Mouse (Mus musculus) gastrocnemius, postnatal 10 days (tissue): ENCODE measurements at regions not wholly inside any gene's neighbourhood (a gene's known extent, or its start where the extent isn't known, plus 50 kb on each side); places are given as distances from the start of the nearest gene placed in this dataset.

Experiments
- DNase-seq: peaks from one replicate; pipeline ENCODE4 v3.0.0; 2021; ENCODE audit warnings: mixed read lengths

DNA sequence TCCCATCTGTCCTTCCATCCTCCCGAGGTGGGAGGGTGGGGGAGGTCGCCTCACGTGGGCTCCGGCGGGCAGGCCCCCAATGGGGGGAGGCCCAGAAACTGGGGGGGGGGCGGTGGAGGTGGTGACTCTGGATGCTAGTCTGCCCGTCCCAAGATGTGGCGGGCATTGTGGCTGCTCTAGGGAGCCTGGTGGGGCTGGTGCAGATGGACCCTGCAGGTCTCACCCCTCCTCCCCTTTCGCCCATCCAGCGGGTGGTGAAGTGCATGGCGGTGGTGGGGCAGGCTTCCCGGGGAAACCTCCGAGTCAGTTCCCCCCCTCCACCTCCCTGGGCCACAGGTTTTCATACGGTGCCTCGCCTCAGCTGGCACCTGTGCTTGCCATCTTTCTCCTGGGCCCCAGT is 88.6 kb downstream of the Inhba start:
- no peak for DNase-seq

DNA sequence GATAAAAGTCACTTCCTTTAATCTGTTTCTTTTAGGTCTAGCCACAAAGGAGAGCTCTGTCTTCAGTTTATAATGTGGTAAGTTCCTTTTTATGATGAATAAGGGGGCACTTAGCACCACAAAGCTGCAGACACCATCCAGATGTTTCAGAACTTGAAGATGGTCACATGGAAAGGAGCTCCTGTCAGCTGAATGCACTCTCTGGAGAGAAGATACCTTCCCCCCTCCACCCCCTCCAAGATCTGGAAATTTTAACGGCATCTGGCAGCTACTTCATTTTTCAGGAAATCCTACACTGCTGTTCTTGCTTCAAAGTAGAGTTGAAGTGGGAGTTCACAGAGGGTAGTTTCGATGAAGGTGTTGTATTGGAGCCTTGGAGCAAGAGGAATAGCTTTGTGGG is 103.2 kb downstream of the Inhba start:
- DNase-seq = no peak

DNA sequence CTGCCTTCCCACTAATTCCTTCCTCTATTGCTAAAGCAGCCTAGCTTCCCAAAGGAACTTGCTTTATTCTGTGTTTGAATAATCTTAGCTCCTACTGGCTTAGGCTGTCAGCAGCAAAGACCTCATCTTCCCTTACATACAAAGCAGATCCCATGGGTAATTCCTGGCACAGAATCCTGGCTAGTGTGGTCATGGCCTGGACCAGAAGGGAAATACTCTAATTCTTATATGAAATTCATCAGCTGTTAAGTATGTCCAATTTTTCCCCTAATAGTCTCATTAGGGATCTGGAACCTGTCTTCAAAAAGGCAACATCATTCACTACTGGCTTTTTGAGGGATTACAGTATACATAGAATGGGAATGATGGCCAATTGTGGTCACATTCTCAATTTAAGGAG is 135.0 kb downstream of the Inhba start:
- DNase-seq = peak; percentile 4

DNA sequence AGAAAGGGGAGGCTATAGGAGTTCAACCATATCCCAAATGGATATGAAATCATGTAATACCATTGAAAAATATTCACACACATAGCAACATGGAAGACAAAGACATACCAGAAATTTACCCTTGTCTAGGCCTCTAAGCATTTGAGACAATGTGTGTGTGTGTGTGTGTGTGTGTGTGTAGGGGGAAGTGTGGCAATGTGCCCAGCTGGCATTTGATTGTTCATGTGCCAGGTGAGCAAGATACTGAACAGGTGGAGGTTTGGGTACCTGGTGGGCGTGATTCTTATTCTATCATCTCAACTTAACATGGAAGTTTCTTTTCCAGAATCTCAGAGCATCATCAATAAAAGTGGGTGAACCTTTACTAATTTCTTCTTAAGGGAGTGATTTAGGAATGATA is 143.3 kb downstream of the Inhba start:
- no peak for DNase-seq

DNA sequence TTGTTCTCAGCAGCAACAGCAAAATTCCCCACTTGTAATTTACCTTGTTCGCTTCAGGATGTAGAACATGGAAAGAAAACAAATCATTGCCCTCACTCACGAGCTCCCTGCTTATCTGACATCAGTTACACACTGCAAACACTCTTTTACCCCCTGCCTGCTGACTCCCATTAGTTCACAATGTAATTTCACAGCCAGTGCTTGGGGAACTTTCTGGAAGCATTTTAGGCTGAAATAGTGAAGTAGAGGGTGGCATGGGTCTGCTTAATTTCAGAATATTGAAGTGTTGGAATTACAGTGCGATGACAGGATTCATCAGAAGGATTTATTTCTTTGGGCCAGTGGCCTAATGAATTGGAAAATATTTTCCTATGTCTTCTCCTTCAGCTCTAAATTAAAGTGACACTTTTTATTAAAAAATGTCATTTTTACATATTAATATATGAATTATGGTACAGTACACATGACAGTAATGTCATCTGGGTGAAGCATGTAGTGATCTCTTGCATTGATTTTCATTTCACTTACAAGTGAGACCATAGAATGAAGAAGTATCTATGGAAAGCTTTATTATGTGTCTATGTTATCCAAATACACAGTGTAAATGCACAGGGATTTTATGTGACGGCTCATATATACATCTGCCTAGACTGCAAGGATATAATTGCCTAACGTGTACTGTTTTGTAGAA is 153.7 kb downstream of the Inhba start:
- DNase-seq = no peak

DNA sequence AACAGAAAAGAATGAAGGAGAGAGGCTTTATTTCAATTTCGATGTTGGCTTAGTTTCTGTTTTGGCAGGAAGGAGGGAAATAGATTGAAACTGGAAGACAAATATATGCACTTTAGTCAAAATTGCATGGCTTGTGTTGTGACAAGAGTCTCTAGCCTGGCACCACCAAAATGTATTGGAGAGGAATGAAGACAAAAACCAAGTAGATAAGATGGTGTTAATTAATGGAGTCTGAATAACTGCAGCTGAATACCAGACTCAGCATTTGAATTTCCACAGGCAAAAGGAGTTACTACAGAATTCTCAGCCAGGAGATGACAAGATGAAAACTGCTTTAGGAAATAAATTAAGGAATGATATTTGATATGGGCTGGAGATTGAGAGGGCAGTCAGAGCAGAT is 185.0 kb downstream of the Inhba start:
- DNase-seq = no peak

DNA sequence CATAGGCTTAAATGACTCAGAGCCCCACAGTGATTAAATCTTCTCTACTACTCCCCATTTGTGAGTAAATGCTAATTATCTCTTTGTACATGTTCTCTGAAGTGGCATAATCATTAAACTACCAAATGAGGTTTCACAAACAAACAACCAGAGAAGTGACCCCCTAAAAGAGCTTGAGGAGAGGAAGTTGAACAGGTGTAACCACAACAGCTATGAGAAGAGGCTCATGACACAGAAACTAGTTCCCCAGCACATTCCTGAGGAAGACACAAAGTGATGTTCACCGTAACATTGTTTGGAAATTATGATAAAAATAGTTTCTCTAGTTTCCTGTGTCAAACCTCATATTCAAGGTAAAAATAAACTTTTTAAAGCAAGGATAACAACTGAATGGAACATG is 188.4 kb downstream of the Inhba start:
- no peak for DNase-seq

DNA sequence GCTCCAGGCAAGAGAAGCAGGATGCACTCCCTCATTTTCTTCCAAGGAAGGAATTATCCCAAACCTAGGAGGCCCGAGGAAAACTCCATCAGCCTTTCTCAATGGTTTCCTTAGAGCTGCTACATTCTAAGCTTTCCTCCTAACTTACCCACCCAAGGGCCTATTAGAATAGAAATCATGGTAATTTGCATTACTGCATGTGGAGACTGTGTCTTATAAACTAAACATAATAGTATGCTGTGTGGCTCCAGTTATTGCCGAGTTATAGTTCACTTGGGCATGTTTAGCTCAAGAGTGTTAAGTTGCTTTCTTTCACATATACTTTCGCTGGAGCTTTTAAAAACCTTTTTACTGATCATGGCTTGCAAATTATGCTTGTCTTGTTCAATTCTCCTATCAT is 191.5 kb downstream of the Inhba start:
- DNase-seq = no peak

DNA sequence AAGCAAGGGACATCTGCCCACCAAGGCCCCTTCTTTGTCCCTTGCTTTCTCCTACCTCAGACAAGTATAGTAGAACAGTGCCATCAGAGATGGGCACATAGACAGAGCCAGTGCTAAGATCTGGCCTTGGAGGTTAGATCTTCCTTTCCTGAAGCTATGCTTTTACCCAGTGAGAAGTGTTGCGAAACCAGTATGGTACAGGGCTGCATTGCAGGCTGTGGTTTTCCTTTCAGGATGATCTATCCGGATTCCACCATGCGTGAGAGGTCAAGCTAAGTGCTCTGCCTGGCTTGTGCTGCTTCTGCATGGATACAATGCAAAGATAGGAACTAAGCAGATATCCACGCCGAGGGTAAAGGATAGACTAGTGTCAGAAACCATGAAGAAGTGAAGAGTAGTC is 192.4 kb downstream of the Inhba start:
- DNase-seq = no peak

DNA sequence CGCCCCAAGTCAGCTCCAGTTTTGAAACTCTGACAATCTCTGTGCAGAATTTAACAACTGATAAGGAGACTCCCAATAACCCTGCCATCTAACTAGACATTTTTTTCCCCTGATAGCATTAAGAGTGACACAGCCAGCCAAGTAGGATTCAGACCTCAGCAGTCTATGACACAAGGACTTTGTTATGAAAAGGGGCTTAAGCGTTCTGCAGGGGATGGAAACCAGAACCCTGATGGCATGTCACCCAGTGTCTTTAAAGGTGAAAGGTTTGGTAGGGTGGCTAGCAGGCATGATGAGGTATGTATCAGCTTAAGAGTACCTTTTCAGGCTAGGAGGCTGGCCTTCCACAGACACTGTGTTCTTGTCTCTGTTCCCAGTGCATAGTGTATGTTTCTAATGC is 199.8 kb downstream of the Inhba start:
- no peak for DNase-seq

DNA sequence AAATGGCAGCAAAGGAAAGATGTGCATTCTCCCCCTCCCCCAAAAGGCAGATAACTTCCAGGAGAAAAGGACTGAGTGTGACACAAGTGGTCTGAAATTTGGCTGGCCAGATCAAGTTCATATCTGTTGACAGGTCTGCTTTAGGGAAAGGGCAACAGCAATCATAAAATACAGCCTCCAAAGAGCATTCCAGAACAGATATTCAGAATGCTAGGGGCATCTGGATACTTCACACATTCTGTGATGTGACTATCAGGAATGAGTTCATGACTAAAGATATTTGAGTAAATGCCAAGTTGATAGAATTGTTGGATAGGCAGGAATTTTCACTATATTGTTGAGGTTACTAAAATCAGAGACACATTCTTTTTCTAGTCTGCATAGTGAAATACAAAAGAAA is 208.2 kb downstream of the Inhba start:
- no peak for DNase-seq

DNA sequence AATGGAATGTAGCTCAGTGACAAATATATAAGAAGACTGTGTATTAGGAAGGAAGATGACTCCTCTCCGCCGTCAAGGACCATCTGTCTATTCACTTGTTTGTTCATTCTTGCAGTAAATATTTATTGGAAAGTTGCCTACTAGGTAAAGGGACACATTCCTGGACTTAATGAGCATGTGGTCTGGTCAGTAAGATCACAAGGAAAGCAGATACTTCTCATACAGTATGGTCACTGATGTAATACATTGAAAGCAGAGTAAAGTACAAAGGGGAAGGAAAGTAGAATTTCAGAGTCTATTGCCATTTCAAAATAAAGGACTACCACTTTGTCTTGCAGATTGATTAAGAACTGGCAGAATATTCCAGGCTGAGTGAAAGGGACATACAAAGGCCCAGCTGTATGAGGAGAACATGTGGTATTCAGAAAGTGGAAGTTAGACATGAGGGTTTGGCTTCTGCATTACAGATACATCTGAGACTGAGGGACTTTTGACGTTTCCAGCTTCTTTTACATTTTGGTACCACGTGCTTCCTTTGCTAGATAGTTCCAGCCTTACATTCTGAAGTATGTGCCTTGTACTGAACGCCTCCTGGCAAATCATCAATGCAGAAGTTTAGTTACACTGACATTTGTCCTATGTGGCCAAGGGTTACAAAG is 211.4 kb downstream of the Inhba start:
- DNase-seq = no peak

DNA sequence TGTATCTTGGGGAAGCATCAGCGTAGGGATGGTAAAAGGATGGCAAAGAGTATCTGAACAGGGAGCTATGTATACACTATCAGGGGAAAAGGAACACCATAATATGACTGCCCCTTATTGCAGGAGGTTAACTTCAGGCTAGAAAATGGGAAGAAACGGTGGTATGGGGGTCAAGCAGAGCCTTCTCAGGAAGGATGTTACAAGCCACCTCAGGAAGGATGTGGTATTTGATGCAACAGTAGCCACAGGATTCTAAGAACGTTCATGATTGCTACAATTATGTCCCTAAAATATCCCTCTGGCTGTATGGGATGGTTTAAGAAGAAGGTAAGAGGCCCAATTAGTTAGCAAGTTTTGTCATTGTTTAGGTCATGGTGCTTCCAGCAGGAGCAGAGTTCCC is 249.5 kb downstream of the Inhba start:
- DNase-seq = no peak

DNA sequence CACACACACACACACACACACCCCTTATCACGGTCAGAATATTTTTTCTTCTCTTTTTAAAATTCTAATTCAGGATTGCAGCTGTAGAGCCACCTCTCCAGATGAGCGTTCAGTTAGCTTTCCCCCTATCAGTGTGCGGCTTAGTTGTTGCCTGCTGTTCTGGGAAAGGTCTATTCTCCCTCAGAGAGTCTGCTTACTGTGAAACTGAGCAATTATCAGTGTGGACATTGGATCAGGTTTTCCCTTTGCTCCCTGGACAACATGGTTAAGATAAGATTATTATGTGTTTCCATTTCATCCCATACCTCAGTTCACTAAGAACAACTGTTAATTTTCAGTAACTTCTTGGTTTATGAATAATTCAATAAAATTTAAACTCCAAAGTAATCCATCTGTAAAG is 268.3 kb downstream of the Inhba start:
- no peak for DNase-seq

DNA sequence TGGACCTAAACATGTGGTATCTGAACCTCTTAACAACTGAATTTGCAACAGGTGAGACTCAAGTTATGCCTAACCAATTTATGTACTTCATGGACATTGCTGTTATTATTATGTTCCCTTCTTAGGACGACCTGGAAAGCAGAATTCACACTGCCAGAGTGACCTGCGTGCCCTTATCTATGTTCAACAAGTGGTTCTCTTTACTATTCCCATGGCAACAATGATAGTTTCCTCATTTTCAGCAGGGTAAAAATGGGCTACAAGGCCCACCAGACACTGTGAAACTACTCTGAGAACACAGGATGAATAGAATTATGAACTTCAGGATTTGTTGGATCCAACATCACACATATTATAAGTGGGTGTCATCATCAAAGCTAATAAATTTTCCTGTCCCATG is 269.1 kb downstream of the Inhba start:
- no peak for DNase-seq

DNA sequence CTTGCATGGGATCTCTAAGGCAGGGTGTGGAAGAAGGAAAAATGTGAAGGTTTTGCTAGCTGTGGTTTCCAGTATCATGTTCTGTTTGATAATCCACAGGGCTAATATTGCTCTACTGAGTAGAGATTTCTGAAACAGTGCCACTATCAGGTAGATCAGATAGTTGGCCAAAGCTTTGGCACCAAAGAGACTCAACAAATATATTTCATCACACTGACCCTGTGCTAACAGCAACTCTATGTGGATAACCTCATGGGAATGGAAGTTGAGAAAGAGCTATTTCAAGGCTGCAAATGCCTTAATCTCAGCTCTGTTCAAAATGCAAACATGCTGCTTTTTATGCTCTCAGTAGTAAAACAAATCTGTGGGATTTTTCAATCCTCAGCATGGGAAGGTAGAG is 270.1 kb downstream of the Inhba start:
- no peak for DNase-seq

DNA sequence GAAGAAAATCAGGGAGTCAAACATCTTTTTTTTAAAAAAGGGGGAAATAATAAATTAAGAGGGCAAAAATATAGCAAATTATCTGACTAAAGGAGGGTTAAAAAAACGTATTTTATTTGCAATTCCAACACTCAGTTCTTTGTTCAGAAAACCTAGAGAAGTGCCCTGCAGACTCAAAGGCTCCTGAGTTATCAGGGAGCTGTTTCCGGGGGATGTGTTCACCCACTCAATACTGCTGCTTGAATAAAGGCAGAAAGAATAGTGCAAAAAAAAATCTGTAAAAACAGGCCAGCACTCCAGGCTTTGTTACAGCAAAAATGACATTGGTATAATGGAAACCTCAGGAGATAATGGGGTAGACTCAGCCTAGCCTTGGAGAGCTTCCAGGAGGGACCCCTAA is 270.6 kb downstream of the Inhba start:
- no peak for DNase-seq

DNA sequence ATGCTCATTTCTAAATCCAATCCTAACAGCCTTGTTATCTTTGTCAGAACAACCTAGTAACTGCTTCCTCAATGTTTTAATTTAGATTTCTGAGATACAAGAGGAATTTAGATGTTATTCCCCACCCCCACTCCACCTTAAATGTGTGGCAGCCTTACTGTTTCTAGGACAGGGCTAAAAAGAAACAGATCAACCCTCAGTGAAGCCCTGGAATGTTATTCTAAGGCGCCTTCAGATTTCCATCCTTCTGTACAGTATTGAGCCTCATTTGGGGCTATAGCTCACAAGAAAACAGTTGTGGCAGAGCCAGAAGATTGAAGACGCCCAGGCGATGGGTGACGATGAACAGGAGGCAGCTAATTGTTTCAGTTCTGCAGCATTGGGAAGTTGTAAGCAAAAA is 271.7 kb downstream of the Inhba start:
- no peak for DNase-seq

DNA sequence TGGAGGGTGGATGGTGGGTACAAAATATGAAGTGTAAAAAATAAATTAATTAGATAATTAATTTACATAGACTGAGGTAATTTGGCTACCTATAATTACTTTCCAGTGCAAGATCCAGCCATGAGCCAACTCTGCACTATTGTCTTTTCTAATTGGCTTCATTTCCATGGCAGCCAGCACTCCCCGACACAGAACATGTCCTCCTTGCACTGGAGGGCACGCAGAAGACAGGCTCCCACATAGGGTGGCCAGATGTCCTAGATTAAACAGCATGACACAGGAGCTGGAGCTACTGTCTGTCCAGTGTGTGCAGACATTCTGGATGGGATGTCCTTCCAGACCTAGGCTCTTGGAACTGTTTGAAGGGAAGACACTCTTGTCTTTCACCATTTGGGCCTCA is 278.0 kb downstream of the Inhba start:
- no peak for DNase-seq

DNA sequence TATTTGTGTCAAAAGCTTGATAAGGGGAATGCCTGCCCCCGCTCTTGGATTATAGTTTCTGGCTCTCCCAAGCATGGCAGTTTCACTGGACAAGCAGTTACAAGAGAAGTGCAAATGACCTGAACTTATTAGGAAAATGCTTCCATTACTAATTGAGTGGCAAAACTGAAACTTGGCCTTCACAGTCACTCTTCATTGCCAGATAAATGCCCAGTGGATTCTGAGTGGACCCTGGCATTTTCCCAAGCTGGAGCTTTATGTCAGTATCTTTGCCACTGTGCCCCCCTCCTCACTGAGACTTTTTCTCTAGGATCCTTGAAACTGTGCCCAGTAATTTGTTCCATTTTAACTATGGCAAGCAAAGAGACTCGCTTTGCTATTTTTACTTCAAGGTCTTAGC is 279.1 kb downstream of the Inhba start:
- DNase-seq = no peak

DNA sequence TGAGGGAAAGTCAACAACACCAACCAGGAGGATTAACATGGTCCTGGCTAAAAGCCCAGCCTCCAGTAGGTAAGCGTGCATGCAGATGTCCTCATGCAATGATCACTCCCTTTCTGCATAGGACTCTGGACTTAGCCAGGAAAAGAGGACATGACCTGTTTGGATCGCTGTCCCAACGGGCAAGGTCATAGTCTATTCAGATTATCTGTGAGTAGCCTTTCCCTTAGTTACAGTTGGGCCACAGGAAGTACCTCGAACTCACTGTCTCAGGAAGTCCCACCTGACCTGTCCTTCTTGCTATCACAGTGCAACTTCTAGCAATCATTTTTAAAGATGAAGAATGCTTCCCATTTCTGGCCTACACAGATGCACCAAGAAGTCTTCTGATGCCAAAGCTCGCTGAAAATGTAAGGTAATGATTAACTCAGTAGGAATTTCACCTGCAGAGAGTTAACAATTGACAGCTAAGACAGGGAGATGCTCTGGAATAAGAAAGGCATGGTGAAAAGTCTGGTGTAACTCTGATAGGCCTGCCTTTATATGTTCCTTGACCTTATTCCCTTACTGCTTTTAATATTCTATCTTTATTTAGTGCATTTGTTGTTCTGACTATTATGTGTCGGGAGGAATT is 280.1 kb downstream of the Inhba start:
- DNase-seq = no peak

DNA sequence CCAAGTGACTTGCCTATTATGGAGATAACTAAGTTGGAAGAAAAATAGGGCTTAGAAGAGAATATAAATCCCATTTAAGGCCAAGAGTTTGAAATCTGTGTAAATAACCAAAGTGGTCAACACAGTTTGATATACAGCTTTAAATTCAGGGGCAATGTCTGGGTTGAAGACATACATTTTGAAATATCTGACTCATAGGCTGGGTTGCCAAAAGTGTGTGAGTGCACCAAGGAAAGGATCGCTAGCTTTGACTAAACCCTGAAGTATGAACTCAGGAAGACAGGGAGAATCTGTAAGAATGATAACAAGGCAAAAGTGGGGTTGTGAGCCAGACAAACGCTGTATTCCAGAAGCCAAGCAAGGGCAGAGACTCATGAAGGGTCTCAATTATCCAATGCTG is 288.1 kb downstream of the Inhba start:
- DNase-seq = no peak

DNA sequence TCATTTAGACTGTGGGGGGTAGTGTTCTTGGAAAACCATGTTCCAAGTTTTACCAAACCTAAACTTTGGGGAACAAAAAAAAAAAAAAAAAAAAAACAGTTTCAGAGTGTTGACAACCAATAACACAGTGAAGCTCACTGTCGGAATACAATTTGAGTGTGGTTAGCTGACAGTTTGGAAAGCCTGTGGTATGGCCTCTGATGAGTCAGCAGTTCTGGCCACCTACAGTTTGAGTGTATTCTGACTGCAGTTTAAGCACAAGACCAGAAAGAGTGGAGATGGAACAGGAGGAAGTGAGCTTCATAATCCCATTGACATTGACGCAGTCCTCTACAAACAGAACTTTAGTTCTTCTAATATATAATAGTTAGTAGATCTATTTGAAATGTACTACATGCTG is 303.0 kb downstream of the Inhba start:
- DNase-seq = no peak

DNA sequence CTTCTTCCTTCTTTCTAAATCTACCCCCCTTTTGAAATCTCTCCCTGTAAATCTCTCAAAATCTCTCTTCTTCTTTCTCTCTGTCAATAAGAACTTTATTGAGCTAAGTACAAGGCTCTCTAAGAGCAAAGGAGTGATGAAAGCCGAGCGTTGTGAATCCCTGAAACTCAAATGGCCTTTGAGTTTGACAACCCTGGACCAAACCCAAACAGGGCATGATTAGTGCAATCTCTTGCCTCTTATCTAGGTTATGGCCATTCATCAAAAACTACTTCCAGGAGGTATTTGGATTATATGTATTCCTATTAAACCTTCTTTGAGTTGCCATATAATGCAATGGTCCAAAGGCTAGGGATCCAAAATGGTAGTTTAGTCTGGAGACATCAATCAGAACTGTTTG is 304.0 kb downstream of the Inhba start:
- DNase-seq = no peak
